Mouse (Mus musculus) bone marrow, adult 2 months (tissue): ENCODE data around the gene Polg.

Experiments
- CTCF ChIP-seq: fragments of 200-500 bp; IDR thresholded peaks from 2 replicates; pipeline ENCODE4 v1.5.1; 2011; ENCODE audit warnings: low read length, control low read depth; ENCODE audit not compliant: control insufficient read depth, insufficient read depth
- POLR2A ChIP-seq: fragments of 200-500 bp; IDR thresholded peaks from 2 replicates; pipeline ENCODE4 v1.6.1; 2011; ENCODE audit warnings: low read depth, mild to moderate bottlenecking, control low read depth, low read length, borderline replicate concordance; ENCODE audit not compliant: control insufficient read depth

- TF ChIP-seq CTCF (no peak), POLR2A (no peak)
Measured at GRCm38 (mm10) chr7:79464776-79465420, 1.3 kb downstream of the Polg start.
